Mouse (Mus musculus): ENCODE results near the gene Gpc2. TPM values are rescaled to one million over a fixed set of nuclear protein-coding genes. Genes with fewer than 3 reads are reported as not detected.

Gpc2 gene
- polyA plus RNA-seq, 2 experiments: 1.7 TPM; not detected in 1

DNA sequence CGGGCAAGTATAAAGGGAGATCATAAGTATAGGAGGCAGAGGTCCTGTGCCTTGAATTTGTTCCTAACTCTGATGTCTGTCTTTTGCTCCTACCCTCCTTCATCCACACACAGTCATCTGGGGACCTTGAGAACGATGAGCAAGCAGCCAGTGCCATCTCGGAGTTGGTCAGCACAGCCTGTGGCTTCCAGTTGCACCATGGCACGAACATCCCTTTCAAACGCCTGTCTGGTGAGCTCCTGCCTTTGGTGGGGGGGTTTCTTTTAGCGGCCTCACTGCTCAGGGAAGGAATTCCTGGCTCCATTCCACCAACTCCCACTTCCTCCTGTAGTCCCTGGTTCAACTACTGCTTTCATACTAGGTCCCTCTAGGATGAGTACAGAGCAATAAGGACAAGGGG is 21.3 kb downstream of the Gpc2 start:
- 80% methylated on average over 6 of the region's 6 CpGs for WGBS (ENCODE audit: insufficient replicate concordance)
- Histone ChIP-seq H3K36me3 (replicated peaks; ENCODE audit: control insufficient read depth, insufficient read depth, low read depth) (peaks cover 6% of the 10 kb centered on the region), H3K9me3 (ENCODE audit: control insufficient read depth, low read length) (no peaks in the 10 kb centered on the region), H3K9ac (replicated peaks) (no peak overlapping the region), H3K27ac (no peak overlapping the region), H3K27me3 (ENCODE audit: control insufficient read depth, insufficient read depth, low read length) (no peaks in the 10 kb centered on the region), H3K4me1 (replicated peaks; ENCODE audit: control insufficient read depth in 2 of 2, insufficient read depth in 2 of 2, low read length in 1 of 2) (peaks cover 18 to 43% of the 10 kb centered on the region in 2 experiments), H3K4me2 (ENCODE audit: low read depth) (no peak overlapping the region), H3K4me3 (ENCODE audit: insufficient read depth in 1 of 2, low read depth in 2 of 2, low read length in 2 of 2) (no peak overlapping the region)
- DNase-seq (ENCODE audit: low read depth in 3 of 3, low spot score in 3 of 3) (no peak), ATAC-seq (ENCODE audit: insufficient read depth) (no peak)
- TF ChIP-seq CTCF (IDR thresholded peaks at IDR 0.05; ENCODE audit: low read depth): no peak
- no peak for TF ChIP-seq EP300 (IDR thresholded peaks at IDR 0.05; ENCODE audit: low read depth)

DNA sequence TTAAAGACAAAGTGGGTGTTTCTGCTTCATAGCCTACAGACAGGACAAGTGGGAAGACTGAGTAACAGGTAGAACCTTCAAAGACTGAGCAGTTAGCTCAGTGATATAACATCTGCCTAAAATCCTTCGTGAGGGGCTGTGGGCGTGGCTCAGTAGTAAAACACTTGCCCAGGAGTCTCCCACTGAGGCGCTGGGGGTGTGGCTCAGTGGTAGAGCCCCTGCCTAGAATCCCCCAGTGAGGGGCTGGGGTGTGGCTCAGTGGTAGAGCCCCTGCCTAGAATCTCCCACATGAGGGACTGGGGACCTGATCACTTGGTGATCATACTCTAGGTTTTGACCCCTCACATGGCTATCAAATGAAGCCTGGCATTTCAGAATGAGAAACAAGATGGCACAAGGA is 21.7 kb downstream of the Gpc2 start:
- TF ChIP-seq EP300 (IDR thresholded peaks at IDR 0.05; ENCODE audit: low read depth): no peak
- TF ChIP-seq CTCF (IDR thresholded peaks at IDR 0.05; ENCODE audit: low read depth): no peak
- no peak overlapping the region for H3K4me3 ChIP-seq (ENCODE audit: insufficient read depth in 1 of 2, low read depth in 2 of 2, low read length in 2 of 2)
- WGBS (ENCODE audit: insufficient replicate concordance): 40% methylated on average over 3 of the region's 3 CpGs
- H3K27ac ChIP-seq: no peak overlapping the region
- H3K27me3 ChIP-seq (ENCODE audit: control insufficient read depth, insufficient read depth, low read length): no peaks in the 10 kb centered on the region
- DNase-seq (ENCODE audit: low read depth in 3 of 3, low spot score in 3 of 3) (no peak), ATAC-seq (ENCODE audit: insufficient read depth) (no peak)
- no peaks in the 10 kb centered on the region for H3K9me3 ChIP-seq (ENCODE audit: control insufficient read depth, low read length)
- no peak overlapping the region for H3K9ac ChIP-seq (replicated peaks)
- peaks cover 6% of the 10 kb centered on the region for H3K36me3 ChIP-seq (replicated peaks; ENCODE audit: control insufficient read depth, insufficient read depth, low read depth)
- H3K4me1 ChIP-seq (replicated peaks; ENCODE audit: control insufficient read depth in 2 of 2, insufficient read depth in 2 of 2, low read length in 1 of 2): peaks cover 18 to 42% of the 10 kb centered on the region in 2 experiments
- H3K4me2 ChIP-seq (ENCODE audit: low read depth): no peak overlapping the region

DNA sequence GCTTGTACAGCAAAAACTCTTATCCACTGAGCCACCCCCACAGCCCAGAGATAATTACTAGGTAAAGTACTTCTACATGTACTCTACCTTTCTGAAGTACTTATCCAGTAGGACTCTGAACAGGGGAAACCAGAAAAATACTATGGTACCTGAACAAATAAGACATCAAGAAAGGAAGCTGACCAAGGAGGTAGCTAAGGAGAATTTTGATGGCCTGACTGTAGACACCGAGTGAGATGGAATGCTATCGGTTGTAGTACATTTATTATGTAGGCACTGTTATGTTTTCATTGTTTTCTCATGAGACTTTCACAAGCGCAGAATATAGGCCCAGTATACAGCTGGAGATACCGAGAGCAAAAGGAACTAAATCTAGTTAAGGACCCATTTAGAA is 22.2 kb downstream of the Gpc2 start:
- no peak overlapping the region; the same call in 1 of the 2 replicates for H3K27ac ChIP-seq
- no peak overlapping the region for H3K4me3 ChIP-seq (ENCODE audit: insufficient read depth in 1 of 2, low read depth in 2 of 2, low read length in 2 of 2)
- ATAC-seq (ENCODE audit: insufficient read depth): no peak
- 69% methylated on average over 4 of the region's 4 CpGs for WGBS (ENCODE audit: insufficient replicate concordance)
- no peak for DNase-seq (ENCODE audit: low read depth in 3 of 3, low spot score in 3 of 3)
- H3K27me3 ChIP-seq (ENCODE audit: control insufficient read depth, insufficient read depth, low read length): no peaks in the 10 kb centered on the region
- H3K9me3 ChIP-seq (ENCODE audit: control insufficient read depth, low read length): no peaks in the 10 kb centered on the region
- H3K4me1 ChIP-seq (replicated peaks; ENCODE audit: control insufficient read depth in 2 of 2, insufficient read depth in 2 of 2, low read length in 1 of 2): peaks cover 18 to 38% of the 10 kb centered on the region in 2 experiments
- H3K36me3 ChIP-seq (replicated peaks; ENCODE audit: control insufficient read depth, insufficient read depth, low read depth): peaks cover 6% of the 10 kb centered on the region
- H3K9ac ChIP-seq (replicated peaks): no peak overlapping the region
- TF ChIP-seq CTCF (IDR thresholded peaks at IDR 0.05; ENCODE audit: low read depth) (no peak), EP300 (IDR thresholded peaks at IDR 0.05; ENCODE audit: low read depth) (no peak)
- H3K4me2 ChIP-seq (ENCODE audit: low read depth): peak overlapping the region; percentile 26

DNA sequence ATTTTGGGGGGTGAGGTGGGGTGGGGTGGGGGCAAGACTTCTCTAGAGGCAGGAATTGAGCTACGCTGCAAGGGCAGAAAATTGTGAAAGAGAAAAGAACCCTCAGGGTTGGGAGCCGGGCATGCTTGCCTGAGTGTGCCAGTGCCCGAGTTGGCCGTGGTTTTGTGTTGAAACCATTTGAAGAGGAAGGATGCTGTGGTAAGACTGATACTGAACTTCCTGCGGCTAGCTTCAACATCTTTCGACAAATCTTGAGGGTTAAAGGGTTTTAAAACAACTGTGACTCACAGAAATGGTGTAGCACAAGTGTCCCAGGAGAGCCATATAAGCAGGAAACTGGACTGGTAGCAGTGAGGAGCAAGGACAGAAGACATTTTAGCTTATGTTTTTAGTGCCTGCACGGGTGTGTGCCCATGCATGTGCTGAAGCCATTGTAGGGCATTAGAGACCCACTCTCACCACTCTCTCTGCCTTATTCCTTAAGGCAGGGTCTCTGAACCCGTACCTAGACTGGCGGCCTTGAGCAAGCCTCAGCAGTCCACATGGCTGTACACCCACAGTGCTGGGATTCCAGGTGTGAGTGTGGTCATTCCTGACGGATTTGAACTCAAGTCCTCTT is 22.7 kb downstream of the Gpc2 start:
- H3K27me3 ChIP-seq (ENCODE audit: control insufficient read depth, insufficient read depth, low read length): no peaks in the 10 kb centered on the region
- H3K4me3 ChIP-seq (ENCODE audit: insufficient read depth in 1 of 2, low read depth in 2 of 2, low read length in 2 of 2): no peak overlapping the region
- TF ChIP-seq CTCF (IDR thresholded peaks at IDR 0.05; ENCODE audit: low read depth): no peak
- no peak for TF ChIP-seq EP300 (IDR thresholded peaks at IDR 0.05; ENCODE audit: low read depth)
- WGBS (ENCODE audit: insufficient replicate concordance): 34% methylated on average over 10 of the region's 10 CpGs
- no peak overlapping the region for H3K9ac ChIP-seq (replicated peaks)
- no peaks in the 10 kb centered on the region for H3K9me3 ChIP-seq (ENCODE audit: control insufficient read depth, low read length)
- peaks cover 18 to 33% of the 10 kb centered on the region in 2 experiments for H3K4me1 ChIP-seq (replicated peaks; ENCODE audit: control insufficient read depth in 2 of 2, insufficient read depth in 2 of 2, low read length in 1 of 2)
- no peak overlapping the region; the same call in 1 of the 2 replicates for H3K27ac ChIP-seq
- H3K4me2 ChIP-seq (ENCODE audit: low read depth): peak overlapping the region; percentile 26
- DNase-seq (ENCODE audit: low read depth in 3 of 3, low spot score in 3 of 3): no peak
- H3K36me3 ChIP-seq (replicated peaks; ENCODE audit: control insufficient read depth, insufficient read depth, low read depth): peaks cover 6% of the 10 kb centered on the region
- no peak for ATAC-seq (ENCODE audit: insufficient read depth)

DNA sequence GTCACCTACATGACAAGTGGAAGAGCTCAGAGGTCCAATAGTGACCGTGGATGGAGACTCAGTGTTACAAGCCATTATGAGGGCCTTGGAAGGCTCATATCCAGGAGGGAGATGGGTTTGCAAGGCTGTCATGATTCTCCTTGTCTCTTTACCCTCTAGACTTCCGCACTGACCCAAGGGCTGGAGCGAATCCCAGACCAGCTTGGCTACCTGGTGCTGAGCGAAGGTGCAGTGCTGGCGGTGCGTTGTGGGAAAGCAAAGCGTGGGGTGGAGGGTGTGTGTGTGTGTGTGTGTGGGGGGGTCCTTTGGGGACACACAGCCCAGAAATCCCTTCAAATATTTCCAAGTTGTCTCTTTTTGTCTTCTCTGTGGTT is 23.7 kb downstream of the Gpc2 start:
- DNase-seq (ENCODE audit: low read depth in 3 of 3, low spot score in 3 of 3) (no peak), ATAC-seq (ENCODE audit: insufficient read depth) (0 out of 2 replicates have a peak, but pooled peaks have one; percentile 0)
- 11% methylated on average over 7 of the region's 7 CpGs for WGBS (ENCODE audit: insufficient replicate concordance)

More for the DNA sequence above, 23.7 kb downstream of the Gpc2 start:
- peak overlapping the region; percentile 41 for H3K27ac ChIP-seq
- no peaks in the 10 kb centered on the region for H3K27me3 ChIP-seq (ENCODE audit: control insufficient read depth, insufficient read depth, low read length)
- TF ChIP-seq CTCF (IDR thresholded peaks at IDR 0.05; ENCODE audit: low read depth): no peak
- peak overlapping the region; percentile 68 for H3K9ac ChIP-seq (replicated peaks)
- no peaks in the 10 kb centered on the region for H3K9me3 ChIP-seq (ENCODE audit: control insufficient read depth, low read length)
- H3K4me1 ChIP-seq (replicated peaks; ENCODE audit: control insufficient read depth in 2 of 2, insufficient read depth in 2 of 2, low read length in 1 of 2): peaks cover 18 to 28% of the 10 kb centered on the region in 2 experiments
- H3K4me3 ChIP-seq (ENCODE audit: insufficient read depth in 1 of 2, low read depth in 2 of 2, low read length in 2 of 2): peak overlapping the region; percentile 71 to 76
- H3K4me2 ChIP-seq (ENCODE audit: low read depth): peak overlapping the region; percentile 82
- H3K36me3 ChIP-seq (replicated peaks; ENCODE audit: control insufficient read depth, insufficient read depth, low read depth): peaks cover 6% of the 10 kb centered on the region

Measured in liver, embryonic 14.5 days (tissue).